Mouse (Mus musculus): ENCODE measurements around the gene Ssc4d.
A peak's percentile ranks its signal among the peaks of the same experiment; 100 is the strongest.

Ssc4d gene

GRCm38 (mm10) chr5:135974365-135974764 is at the start of gene Ssc4d:
Ssc4d (minus strand) TSS chr5:135974531.
- DNase-seq: no peak

GRCm38 (mm10) chr5:136019907-136020306 is 45.6 kb upstream of the Ssc4d start:
- no peak for DNase-seq

GRCm38 (mm10) chr5:136018726-136019125 is 44.4 kb upstream of the Ssc4d start:
- no peak for DNase-seq

- DNase-seq: peak; percentile 15 to 26
Observed at GRCm38 (mm10) chr5:136017262-136017661, 42.9 kb upstream of the Ssc4d start.

- peak; percentile 61 to 63 for DNase-seq
Observed at GRCm38 (mm10) chr5:136016014-136016876, 41.9 kb upstream of the Ssc4d start.

GRCm38 (mm10) chr5:136015586-136015985 is 41.3 kb upstream of the Ssc4d start:
- peak in 1 of 2 experiments; percentile 22 for DNase-seq

GRCm38 (mm10) chr5:136014877-136015276 is 40.5 kb upstream of the Ssc4d start:
- no peak for DNase-seq

- DNase-seq: no peak
Observed at GRCm38 (mm10) chr5:136007745-136008144, 33.4 kb upstream of the Ssc4d start.

GRCm38 (mm10) chr5:136004537-136004936 is 30.2 kb upstream of the Ssc4d start:
- no peak for DNase-seq

GRCm38 (mm10) chr5:136002751-136003151 is 28.4 kb upstream of the Ssc4d start:
- DNase-seq: no peak

- DNase-seq: no peak
Observed at GRCm38 (mm10) chr5:136002325-136002724, 28.0 kb upstream of the Ssc4d start.

- DNase-seq: no peak
Observed at GRCm38 (mm10) chr5:136001222-136001621, 26.9 kb upstream of the Ssc4d start.

- DNase-seq: no peak
Observed at GRCm38 (mm10) chr5:135996162-135996561, 21.8 kb upstream of the Ssc4d start.

- peak; percentile 95 to 96 for DNase-seq
Observed at GRCm38 (mm10) chr5:135994725-135995687, 20.7 kb upstream of the Ssc4d start, which contains the start of gene Dtx2. Dtx2 (plus strand) TSS chr5:135994800.

GRCm38 (mm10) chr5:135994335-135994724 is 20.0 kb upstream of the Ssc4d start:
- peak; percentile 16 to 24 for DNase-seq

GRCm38 (mm10) chr5:135993381-135993965 is 19.1 kb upstream of the Ssc4d start:
- no peak for DNase-seq

- DNase-seq: no peak
Observed at GRCm38 (mm10) chr5:135990601-135991000, 16.3 kb upstream of the Ssc4d start.

GRCm38 (mm10) chr5:135987248-135987647 is 12.9 kb upstream of the Ssc4d start:
- DNase-seq: peak; percentile 18 to 38

- no peak for DNase-seq
Observed at GRCm38 (mm10) chr5:135984546-135985044, 10.3 kb upstream of the Ssc4d start.

- DNase-seq: peak; percentile 81 to 87
Observed at GRCm38 (mm10) chr5:135982398-135982797, 8.1 kb upstream of the Ssc4d start.

GRCm38 (mm10) chr5:135979904-135980303 is 5.6 kb upstream of the Ssc4d start, which contains the start of gene Zp3:
Zp3 (plus strand) TSS chr5:135980099.
- DNase-seq: no peak

- no peak for DNase-seq
Observed at GRCm38 (mm10) chr5:135979381-135979780, 5.0 kb upstream of the Ssc4d start.

Data from cerebellum, postnatal 10 days (tissue).